Mouse (Mus musculus): ENCODE measurements around the gene Tekt4. TPM values are rescaled to one million over a fixed set of nuclear protein-coding genes. Genes with fewer than 3 reads are reported as not detected.

Gene Tekt4
- polyA plus RNA-seq (2012; rRNA removed): 0.12 and 0.15 TPM in 2 replicates

DNA sequence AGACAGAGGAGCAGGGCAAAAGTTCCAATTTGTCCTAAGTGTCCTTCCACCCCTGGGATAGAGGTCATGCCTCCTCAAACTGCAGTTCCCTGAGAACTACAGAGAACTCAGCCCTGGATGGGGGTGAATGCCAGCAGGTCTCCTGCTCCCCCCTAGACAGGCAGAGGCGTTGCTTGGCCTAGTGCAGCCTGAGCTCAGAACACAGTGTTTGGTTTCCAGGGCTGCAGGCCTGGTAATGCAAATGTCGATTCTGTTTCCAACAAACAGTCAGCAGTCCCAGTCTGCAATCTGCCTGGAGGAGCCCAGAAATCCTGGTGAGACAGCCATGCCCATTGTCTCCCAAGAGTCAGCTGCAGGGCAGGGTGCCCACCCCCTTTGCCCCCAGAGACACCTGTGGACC lies at the start of gene Tekt4:
TSS of gene Tekt4 (plus strand) at position 344 of the 400 bp plus-strand sequence.
- no peak for DNase-seq (ENCODE audit: low spot score)

DNA sequence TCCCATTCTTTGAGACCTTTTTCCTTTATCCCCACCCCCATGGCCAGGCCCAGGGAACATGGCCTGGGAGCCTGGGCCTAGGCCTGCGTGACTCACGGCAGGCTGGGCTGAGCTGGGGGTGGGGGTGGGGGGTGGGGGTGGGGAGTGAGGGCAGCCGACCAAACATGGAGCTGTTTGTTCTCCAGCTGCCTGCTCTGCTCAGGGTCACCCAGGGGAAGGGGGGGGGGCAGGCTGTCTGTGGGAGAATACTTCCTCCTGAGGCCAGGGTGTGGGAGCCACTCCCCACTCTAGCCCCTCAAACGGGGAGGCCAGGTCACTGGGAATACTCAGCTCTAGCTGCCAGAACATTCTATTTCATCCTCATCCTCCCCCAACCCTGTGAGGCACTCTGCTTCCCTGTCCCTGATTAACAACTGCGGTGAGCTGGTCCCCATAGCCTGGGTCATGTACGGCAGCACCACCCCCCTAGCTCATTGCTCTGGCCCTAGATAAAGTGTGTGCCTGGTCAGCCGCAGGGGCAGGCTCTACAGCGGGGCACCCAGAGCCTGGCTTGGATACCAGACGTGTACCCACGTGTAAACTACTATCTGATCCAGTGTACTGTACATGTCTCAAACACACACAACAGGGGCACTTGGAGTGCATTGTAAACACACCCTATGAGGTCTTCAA lies 49.1 kb upstream of the Tekt4 start:
- no peak for DNase-seq (ENCODE audit: low spot score)

DNA sequence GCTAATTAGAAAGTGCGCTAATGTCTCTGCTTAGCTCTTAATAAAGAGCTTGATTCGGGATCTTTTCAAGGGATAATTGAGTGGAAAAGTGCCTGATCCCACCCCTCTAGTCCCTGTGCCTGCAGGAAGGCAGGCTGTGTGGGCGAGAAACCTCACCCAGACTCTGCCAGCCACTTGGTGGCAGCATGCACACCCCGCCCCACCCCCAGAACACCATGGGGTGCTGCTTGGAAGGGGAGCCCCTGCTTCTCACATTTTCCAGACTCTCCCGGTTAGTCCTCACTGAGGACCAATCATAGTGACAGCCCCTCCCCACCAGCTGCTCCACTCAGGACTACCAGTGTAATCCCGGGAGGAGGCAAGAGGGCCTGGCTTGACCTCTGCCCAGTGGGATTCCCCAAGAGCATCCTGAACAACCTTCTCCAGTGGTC lies 48.4 kb upstream of the Tekt4 start:
- no peak for DNase-seq (ENCODE audit: low spot score)

DNA sequence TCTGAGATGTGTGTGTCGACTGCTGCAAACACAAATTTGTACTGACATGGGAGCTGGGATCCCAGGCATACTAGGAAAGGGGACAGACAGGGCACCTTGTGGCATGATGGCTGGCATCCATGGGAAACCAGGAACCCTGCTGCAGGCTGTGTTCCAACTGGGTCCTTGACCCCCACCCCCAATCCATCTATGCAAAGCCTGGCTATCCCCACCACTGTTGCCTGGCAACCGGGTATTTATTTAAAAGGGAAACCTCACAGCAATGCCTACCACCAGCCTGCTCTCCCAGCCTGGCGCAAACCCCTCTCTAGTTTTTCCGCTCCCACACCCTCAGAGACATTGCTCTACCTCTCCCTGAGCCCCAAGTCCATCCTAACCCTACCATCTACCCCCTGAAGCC lies 47.1 kb upstream of the Tekt4 start:
- DNase-seq (ENCODE audit: low spot score): no peak

GRCm38 (mm10) chr17:25408302-25408999 lies 46.0 kb upstream of the Tekt4 start:
- DNase-seq (ENCODE audit: low spot score): no peak

DNA sequence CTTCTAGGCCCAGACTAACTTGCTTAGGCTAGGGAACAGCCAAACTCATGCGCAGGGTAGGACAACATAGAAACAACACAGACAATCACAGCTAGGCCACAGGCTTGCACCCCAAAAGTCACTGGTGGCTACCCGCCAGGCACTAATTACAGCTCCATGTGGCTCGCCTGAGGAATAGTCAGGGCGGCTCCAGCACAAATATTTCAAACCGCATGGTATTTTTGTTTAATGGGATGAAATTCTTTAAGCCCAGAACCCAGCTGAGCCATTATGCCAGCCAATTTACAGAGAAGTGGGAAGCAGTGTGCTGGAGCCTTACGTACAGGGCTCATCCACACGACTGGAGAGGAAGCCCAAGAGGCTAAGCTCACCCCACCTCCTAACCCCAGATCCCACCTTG lies 44.8 kb upstream of the Tekt4 start:
- no peak for DNase-seq (ENCODE audit: low spot score)

DNA sequence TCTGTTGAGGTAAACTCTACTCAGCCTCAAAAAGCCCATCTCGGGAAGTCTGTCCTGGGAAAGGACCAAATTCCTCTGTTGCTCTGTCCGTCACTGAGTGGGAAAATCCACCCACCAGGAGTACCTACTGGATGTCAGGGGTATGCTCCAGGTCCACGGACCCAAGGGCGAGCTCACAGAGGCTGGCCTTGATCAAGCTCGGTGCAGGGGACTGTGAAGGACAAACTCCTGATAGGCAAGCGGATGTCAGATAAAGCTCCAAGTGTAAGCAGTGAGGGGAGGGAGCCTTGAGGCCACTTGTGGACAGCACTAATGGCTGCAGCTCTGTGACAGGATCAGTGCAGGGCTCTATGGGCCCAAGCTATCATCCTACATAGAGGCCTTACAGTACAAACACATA lies 44.2 kb upstream of the Tekt4 start:
- no peak for DNase-seq (ENCODE audit: low spot score)

DNA sequence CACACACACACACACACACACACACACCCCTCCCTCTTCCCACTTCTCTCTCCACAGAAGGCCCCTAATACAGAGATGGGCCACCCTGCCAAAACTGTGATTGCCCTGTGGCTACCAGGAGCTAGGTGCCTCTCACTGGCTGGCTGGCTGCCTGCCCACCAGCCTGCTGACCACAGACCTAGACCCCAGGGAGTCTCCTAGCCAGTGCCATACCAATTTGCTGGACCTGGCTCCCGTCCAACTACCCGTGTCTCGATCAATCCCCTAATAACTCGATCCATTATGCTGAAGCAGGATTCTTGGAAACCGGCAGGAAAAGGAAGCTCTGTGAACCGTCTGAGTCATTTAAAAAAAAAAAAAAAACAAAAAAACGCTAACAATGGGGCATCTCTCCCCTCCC lies 43.6 kb upstream of the Tekt4 start:
- DNase-seq (ENCODE audit: low spot score): no peak

GRCm38 (mm10) chr17:25411251-25411650 lies 43.2 kb upstream of the Tekt4 start:
- DNase-seq (ENCODE audit: low spot score): no peak

GRCm38 (mm10) chr17:25414209-25414608 lies 40.2 kb upstream of the Tekt4 start:
- DNase-seq (ENCODE audit: low spot score): no peak

- DNase-seq (ENCODE audit: low spot score): no peak
These were observed 39.5 kb upstream of the Tekt4 start for GRCm38 (mm10) chr17:25414917-25415316.

DNA sequence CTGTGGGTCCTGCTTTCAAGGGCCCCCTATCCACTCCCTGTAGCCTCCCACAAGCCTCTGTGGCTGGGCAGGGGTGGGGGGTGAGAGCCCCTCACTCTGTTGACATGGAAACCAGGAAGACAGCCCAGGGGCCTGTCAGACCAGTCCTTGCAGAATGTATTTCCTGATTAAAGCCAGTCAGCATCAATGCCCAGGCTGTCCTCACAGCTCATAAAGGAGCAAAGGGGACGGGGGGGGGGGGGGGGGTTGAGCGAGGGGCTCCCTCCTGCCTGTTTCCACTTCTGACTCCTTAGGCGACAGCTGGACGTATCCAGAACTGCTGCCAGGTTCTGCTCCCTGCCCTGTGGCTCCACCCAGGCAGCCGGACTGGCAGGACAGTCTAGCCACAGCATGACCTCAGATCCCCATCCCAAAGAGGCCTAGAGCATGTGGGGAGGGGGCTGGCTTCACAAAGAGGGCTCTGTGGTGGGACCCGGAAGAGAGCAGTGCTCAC lies 38.9 kb upstream of the Tekt4 start:
- no peak for DNase-seq (ENCODE audit: low spot score)

- DNase-seq (ENCODE audit: low spot score): no peak
These were observed 38.2 kb upstream of the Tekt4 start for GRCm38 (mm10) chr17:25416219-25416618.

DNA sequence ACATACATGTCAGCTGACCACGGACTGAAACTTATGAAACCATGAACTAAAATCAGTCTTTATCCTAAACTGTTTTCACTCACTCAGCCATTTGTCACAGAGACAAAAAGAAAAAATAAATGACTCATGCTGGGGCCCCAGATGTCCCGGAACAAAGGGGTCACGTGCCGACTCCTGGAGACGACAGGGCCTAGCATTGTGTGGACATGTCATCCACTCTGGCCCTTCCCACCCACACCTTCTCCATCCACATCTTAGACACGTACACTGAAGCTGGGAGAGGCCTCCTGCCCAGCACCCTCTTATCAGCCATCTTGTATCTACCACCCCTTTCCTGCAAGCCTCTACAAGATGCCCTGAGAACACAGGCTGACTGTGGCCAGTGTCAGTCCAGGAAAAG lies 36.4 kb upstream of the Tekt4 start:
- no peak for DNase-seq (ENCODE audit: low spot score)

GRCm38 (mm10) chr17:25418926-25419325 lies 35.5 kb upstream of the Tekt4 start:
- DNase-seq (ENCODE audit: low spot score): no peak

DNA sequence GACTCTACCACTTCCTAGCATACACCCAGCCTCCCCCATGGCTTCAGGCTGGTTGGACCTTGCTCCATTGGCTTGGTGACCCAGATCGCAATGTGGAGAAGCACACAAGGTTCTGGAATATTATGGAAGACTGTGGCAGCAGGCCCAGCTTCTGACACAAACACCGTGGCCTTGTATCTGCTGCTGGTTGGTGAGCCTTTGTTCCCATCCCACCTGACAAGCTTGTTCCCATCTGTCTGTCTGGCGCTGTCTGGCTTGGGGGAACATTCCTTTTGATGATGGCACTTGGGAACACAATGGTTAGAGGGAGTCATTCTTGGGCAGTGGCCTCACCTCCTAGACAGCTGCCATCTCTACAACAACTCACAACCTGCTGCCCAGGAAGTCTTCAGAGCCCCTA lies 33.4 kb upstream of the Tekt4 start:
- DNase-seq (ENCODE audit: low spot score): no peak

- DNase-seq (ENCODE audit: low spot score): no peak
These were observed 29.8 kb upstream of the Tekt4 start for GRCm38 (mm10) chr17:25424526-25425080.

GRCm38 (mm10) chr17:25425996-25426395 lies 28.4 kb upstream of the Tekt4 start:
- DNase-seq (ENCODE audit: low spot score): no peak

DNA sequence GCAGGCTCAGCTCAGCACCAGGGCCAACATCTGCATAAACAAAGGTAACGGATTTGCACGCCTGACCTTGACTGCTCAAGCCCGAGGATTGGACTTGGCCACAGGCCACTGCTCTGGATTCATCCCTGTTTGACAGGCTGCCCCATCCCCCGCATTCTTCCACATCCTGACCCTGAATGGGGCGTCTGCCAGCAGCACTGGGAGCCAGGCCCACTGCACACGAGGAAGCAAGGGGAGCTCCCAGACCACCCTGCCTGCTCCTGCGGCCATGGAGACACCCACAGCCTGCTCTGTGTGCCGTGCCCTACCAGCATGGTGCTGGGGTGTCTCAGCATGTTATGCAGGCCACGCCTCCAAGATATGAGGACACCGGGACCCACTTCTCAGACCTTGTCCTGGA lies 27.0 kb upstream of the Tekt4 start:
- DNase-seq (ENCODE audit: low spot score): no peak

DNA sequence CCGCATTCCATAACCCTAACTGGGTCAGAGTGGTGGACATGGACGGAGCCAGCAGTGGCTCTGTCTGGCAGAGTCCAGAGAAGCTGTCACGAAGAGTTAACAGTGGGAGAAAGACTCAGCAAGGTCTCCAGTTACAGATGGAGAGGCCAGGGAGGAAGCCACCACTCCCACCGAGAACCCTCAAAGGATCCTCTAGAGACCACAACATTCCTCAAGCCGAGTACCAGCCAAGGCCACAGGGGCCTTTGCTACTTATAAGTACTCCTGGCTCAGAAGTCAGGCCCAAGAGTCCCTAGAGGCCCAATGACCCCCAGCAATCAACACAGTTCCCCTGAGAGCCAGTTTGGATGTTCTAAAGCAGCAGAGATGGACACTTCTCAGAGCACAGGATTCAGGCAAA lies 25.2 kb upstream of the Tekt4 start:
- DNase-seq (ENCODE audit: low spot score): no peak

- no peak for DNase-seq (ENCODE audit: low spot score)
These were observed 24.5 kb upstream of the Tekt4 start for GRCm38 (mm10) chr17:25429886-25430285.

GRCm38 (mm10) chr17:25430534-25430933 lies 23.9 kb upstream of the Tekt4 start:
- no peak for DNase-seq (ENCODE audit: low spot score)
